Mouse (Mus musculus): ENCODE results near the gene Wdr4. TPM values are rescaled to one million over a fixed set of nuclear protein-coding genes. Genes with fewer than 3 reads are reported as not detected.
"Not testable (repeated sequence)": the region's sequence is repeated elsewhere in the genome, so short reads cannot be mapped to it uniquely, and the experiment has no call there.

The Wdr4 gene
- polyA plus RNA-seq, 1 experiment from 2014 or later: 42.3 TPM

- Histone ChIP-seq H3K9me3 (ENCODE audit: control insufficient read depth, low read length) (no peaks in the 10 kb centered on the region), H3K27me3 (replicated peaks; ENCODE audit: control insufficient read depth, insufficient read depth, low read length) (no peaks in the 10 kb centered on the region), H3K9ac (ENCODE audit: low read depth, low read length) (no peak overlapping the region), H3K27ac (ENCODE audit: low read length) (no peak overlapping the region), H3K4me2 (ENCODE audit: low read depth, low read length) (no peak overlapping the region), H3K4me3 (ENCODE audit: low read length) (no peak overlapping the region), H3K4me1 (ENCODE audit: control insufficient read depth, insufficient read depth, low read length) (peaks cover 13% of the 10 kb centered on the region), H3K36me3 (ENCODE audit: control insufficient read depth, insufficient read depth, low read length) (no peaks in the 10 kb centered on the region)
- no peak for ATAC-seq
- 44% methylated on average over 3 of the region's 3 CpGs for WGBS
These were observed 20.3 kb upstream of the Wdr4 start for GRCm38 (mm10) chr17:31540101-31540500.

- Histone ChIP-seq H3K27ac (ENCODE audit: low read length) (peak overlapping the region; percentile 67), H3K9me3 (ENCODE audit: control insufficient read depth, low read length) (no peaks in the 10 kb centered on the region), H3K9ac (ENCODE audit: low read depth, low read length) (peak overlapping the region; percentile 21; the same call in 1 of the 2 replicates), H3K27me3 (replicated peaks; ENCODE audit: control insufficient read depth, insufficient read depth, low read length) (no peaks in the 10 kb centered on the region), H3K36me3 (ENCODE audit: control insufficient read depth, insufficient read depth, low read length) (0 out of 2 replicates have a peak, but pooled peaks cover 2% of the 10 kb centered on the region), H3K4me3 (ENCODE audit: low read length) (no peak overlapping the region), H3K4me2 (ENCODE audit: low read depth, low read length) (no peak overlapping the region), H3K4me1 (ENCODE audit: control insufficient read depth, insufficient read depth, low read length) (peaks cover 9% of the 10 kb centered on the region)
- ATAC-seq: peak; percentile 62
- WGBS: 35% methylated on average over 8 of the region's 8 CpGs
These were observed 16.3 kb upstream of the Wdr4 start for GRCm38 (mm10) chr17:31535871-31536629.

DNA sequence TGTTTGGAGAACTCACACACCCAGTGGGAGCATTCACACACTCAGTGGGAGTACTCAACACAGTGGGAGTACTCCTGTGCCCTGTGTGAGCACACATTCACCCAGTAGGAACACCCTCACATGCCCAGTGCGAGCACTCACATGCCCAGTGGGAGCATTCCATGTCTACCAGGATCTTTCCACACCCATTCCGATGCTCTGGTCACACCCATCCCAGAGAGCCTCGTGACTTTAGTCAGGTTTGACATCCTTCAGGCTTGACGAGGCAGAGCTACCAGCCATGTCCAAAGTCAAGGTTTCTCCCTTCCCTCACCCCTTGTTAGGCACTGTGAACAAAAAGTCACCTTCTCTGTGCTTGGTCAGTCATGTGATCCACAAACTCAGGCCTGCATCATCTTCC is 15.6 kb upstream of the Wdr4 start:
- WGBS: 71% methylated on average over 4 of the region's 4 CpGs
- Histone ChIP-seq H3K4me3 (ENCODE audit: low read length) (no peak overlapping the region), H3K4me2 (ENCODE audit: low read depth, low read length) (no peak overlapping the region), H3K4me1 (ENCODE audit: control insufficient read depth, insufficient read depth, low read length) (peaks cover 9% of the 10 kb centered on the region), H3K9me3 (ENCODE audit: control insufficient read depth, low read length) (no peaks in the 10 kb centered on the region), H3K36me3 (ENCODE audit: control insufficient read depth, insufficient read depth, low read length) (0 out of 2 replicates have a peak, but pooled peaks cover 4% of the 10 kb centered on the region), H3K27ac (ENCODE audit: low read length) (peak overlapping the region; percentile 67), H3K9ac (ENCODE audit: low read depth, low read length) (0 out of 2 replicates have a peak overlapping the region, but pooled peaks have one; percentile 21), H3K27me3 (replicated peaks; ENCODE audit: control insufficient read depth, insufficient read depth, low read length) (no peaks in the 10 kb centered on the region)
- ATAC-seq: peak; percentile 40; the same call in 1 of the 2 replicates

- not testable (repeated sequence) for H3K4me2 ChIP-seq (ENCODE audit: low read depth, low read length); H3K4me1 ChIP-seq (ENCODE audit: control insufficient read depth, insufficient read depth, low read length); ATAC-seq; H3K27ac ChIP-seq (ENCODE audit: low read length); H3K9ac ChIP-seq (ENCODE audit: low read depth, low read length); H3K4me3 ChIP-seq (ENCODE audit: low read length); H3K27me3 ChIP-seq (replicated peaks; ENCODE audit: control insufficient read depth, insufficient read depth, low read length); H3K9me3 ChIP-seq (ENCODE audit: control insufficient read depth, low read length)
- H3K36me3 ChIP-seq (ENCODE audit: control insufficient read depth, insufficient read depth, low read length): peaks cover 12% of the 10 kb centered on the region
- 92% methylated on average over 3 of the region's 4 CpGs for WGBS
These were observed 12.6 kb upstream of the Wdr4 start for GRCm38 (mm10) chr17:31532331-31532730.

DNA sequence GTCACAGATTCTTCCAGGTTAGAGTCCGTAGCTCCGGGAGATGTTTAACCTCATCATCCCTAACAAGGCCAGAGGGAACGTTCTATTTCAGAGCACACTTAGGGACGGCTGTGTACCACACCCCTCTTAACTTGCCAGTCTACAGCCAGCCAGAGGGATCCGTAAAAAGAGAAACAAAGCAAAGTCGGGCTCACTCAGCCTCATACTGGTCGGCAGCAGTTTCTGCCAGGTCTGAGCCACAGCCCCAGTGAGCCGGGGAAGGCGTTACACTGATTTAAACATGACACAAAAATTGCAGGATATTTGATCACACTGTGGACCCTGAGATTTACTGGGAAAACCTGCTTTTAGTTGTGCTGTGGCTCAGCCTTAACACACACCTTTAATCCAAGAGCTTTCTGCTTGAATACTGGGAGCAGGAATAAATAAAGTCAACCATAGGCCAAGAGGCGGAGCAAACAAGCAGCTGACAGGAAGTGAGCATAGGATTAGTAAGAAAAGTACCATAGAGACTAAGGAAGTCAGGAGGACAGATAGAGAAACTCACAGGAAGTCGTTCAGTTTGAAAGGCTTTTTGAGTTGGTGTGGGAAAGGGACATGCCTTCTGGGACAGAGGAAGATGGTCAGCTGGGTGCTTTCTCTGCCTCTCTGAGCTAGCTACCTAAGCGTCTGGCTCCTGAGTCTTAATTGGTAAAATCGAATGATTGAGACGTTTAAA is 11.8 kb upstream of the Wdr4 start:
- Histone ChIP-seq H3K27ac (ENCODE audit: low read length) (no peak overlapping the region), H3K4me3 (ENCODE audit: low read length) (no peak overlapping the region), H3K4me2 (ENCODE audit: low read depth, low read length) (no peak overlapping the region), H3K4me1 (ENCODE audit: control insufficient read depth, insufficient read depth, low read length) (peaks cover 9% of the 10 kb centered on the region), H3K9ac (ENCODE audit: low read depth, low read length) (no peak overlapping the region), H3K27me3 (replicated peaks; ENCODE audit: control insufficient read depth, insufficient read depth, low read length) (no peaks in the 10 kb centered on the region), H3K9me3 (ENCODE audit: control insufficient read depth, low read length) (no peaks in the 10 kb centered on the region), H3K36me3 (ENCODE audit: control insufficient read depth, insufficient read depth, low read length) (peaks cover 12% of the 10 kb centered on the region)
- 84% methylated on average over 14 of the region's 14 CpGs for WGBS
- no peak for ATAC-seq

- Histone ChIP-seq H3K27me3 (replicated peaks; ENCODE audit: control insufficient read depth, insufficient read depth, low read length) (no peaks in the 10 kb centered on the region), H3K36me3 (ENCODE audit: control insufficient read depth, insufficient read depth, low read length) (peaks cover 16% of the 10 kb centered on the region), H3K4me2 (ENCODE audit: low read depth, low read length) (no peak overlapping the region), H3K4me3 (ENCODE audit: low read length) (no peak overlapping the region), H3K4me1 (ENCODE audit: control insufficient read depth, insufficient read depth, low read length) (peaks cover 7% of the 10 kb centered on the region; the same call in 1 of the 2 replicates), H3K27ac (ENCODE audit: low read length) (no peak overlapping the region), H3K9ac (ENCODE audit: low read depth, low read length) (no peak overlapping the region), H3K9me3 (ENCODE audit: control insufficient read depth, low read length) (no peaks in the 10 kb centered on the region)
- ATAC-seq: peak; percentile 72
- 31% methylated on average over 15 of the region's 15 CpGs for WGBS
These were observed 9.5 kb upstream of the Wdr4 start for GRCm38 (mm10) chr17:31529314-31529713.

DNA sequence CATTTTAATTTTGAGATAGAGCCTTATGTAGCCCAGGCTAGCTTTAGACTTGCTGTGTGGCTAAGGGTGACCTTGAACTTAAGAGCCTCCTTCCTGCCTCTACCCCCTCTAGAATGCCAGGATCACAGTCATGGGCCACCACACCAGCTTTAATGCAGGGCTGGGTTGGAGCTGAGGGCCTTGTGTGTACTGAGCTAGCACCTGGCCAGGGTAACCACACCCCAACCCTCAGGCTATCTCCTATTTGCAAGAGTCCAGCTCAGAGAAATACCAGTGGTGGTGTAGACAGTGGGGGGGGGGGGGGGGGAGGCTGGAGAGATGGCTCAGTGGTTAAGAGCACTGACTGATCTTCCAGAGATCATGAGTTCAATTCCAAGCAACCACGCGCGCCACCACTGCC is 6.0 kb upstream of the Wdr4 start:
- 98% methylated on average over 3 of the region's 3 CpGs for WGBS
- H3K9me3 ChIP-seq (ENCODE audit: control insufficient read depth, low read length): no peaks in the 10 kb centered on the region
- H3K9ac ChIP-seq (ENCODE audit: low read depth, low read length): no peak overlapping the region
- peaks cover 12% of the 10 kb centered on the region for H3K36me3 ChIP-seq (ENCODE audit: control insufficient read depth, insufficient read depth, low read length)
- peaks cover 18% of the 10 kb centered on the region for H3K4me1 ChIP-seq (ENCODE audit: control insufficient read depth, insufficient read depth, low read length)
- no peak for ATAC-seq
- H3K4me2 ChIP-seq (ENCODE audit: low read depth, low read length): no peak overlapping the region
- no peak overlapping the region for H3K4me3 ChIP-seq (ENCODE audit: low read length)
- H3K27me3 ChIP-seq (replicated peaks; ENCODE audit: control insufficient read depth, insufficient read depth, low read length): no peaks in the 10 kb centered on the region
- H3K27ac ChIP-seq (ENCODE audit: low read length): no peak overlapping the region

- H3K27ac ChIP-seq (ENCODE audit: low read length): no peak overlapping the region
- no peak overlapping the region for H3K9ac ChIP-seq (ENCODE audit: low read depth, low read length)
- no peak overlapping the region for H3K4me3 ChIP-seq (ENCODE audit: low read length)
- H3K4me1 ChIP-seq (ENCODE audit: control insufficient read depth, insufficient read depth, low read length): peaks cover 19% of the 10 kb centered on the region
- peaks cover 12% of the 10 kb centered on the region for H3K36me3 ChIP-seq (ENCODE audit: control insufficient read depth, insufficient read depth, low read length)
- H3K27me3 ChIP-seq (replicated peaks; ENCODE audit: control insufficient read depth, insufficient read depth, low read length): no peaks in the 10 kb centered on the region
- 77% methylated on average over 4 of the region's 4 CpGs for WGBS
- no peak for ATAC-seq
- H3K9me3 ChIP-seq (ENCODE audit: control insufficient read depth, low read length): no peaks in the 10 kb centered on the region
- no peak overlapping the region for H3K4me2 ChIP-seq (ENCODE audit: low read depth, low read length)
These were observed 5.3 kb upstream of the Wdr4 start for GRCm38 (mm10) chr17:31525114-31525513.

- peaks cover 19% of the 10 kb centered on the region for H3K4me1 ChIP-seq (ENCODE audit: control insufficient read depth, insufficient read depth, low read length)
- H3K27ac ChIP-seq (ENCODE audit: low read length): no peak overlapping the region; the same call in 1 of the 2 replicates
- H3K9me3 ChIP-seq (ENCODE audit: control insufficient read depth, low read length): no peaks in the 10 kb centered on the region
- peaks cover 4% of the 10 kb centered on the region; the same call in 1 of the 2 replicates for H3K36me3 ChIP-seq (ENCODE audit: control insufficient read depth, insufficient read depth, low read length)
- 0 out of 2 replicates have a peak overlapping the region, but pooled peaks have one; percentile 53 for H3K4me2 ChIP-seq (ENCODE audit: low read depth, low read length)
- no peak overlapping the region for H3K4me3 ChIP-seq (ENCODE audit: low read length)
- no peak overlapping the region for H3K9ac ChIP-seq (ENCODE audit: low read depth, low read length)
- H3K27me3 ChIP-seq (replicated peaks; ENCODE audit: control insufficient read depth, insufficient read depth, low read length): no peaks in the 10 kb centered on the region
- ATAC-seq: no peak
- 88% methylated on average over 6 of the region's 6 CpGs for WGBS
These were observed 2.2 kb upstream of the Wdr4 start for GRCm38 (mm10) chr17:31521948-31522347.
